Mouse (Mus musculus): ENCODE data around the gene Mettl9. TPM values are rescaled to one million over a fixed set of nuclear protein-coding genes. Genes with fewer than 3 reads are reported as not detected.
"Not testable (repeated sequence)": the region's sequence is repeated elsewhere in the genome, so short reads cannot be mapped to it uniquely, and the experiment has no call there.

Mettl9 gene
- 10 to 100 TPM; 77.6 to 81.2 TPM for total RNA-seq (2021)
- long read RNA-seq, transcript Mettl9-201 (5 exons, 1,823 nt), result major isoform, 79 of 120 reads
- long read RNA-seq, partial matches to known transcripts, result 1 of 120 reads
- long read RNA-seq, other reads (novel, unspliced or antisense), result 39 of 120 reads

- peak; percentile 93 to 95 for DNase-seq (ENCODE audit: low spot score in 2 of 2)
Measured at GRCm38 (mm10) chr7:121033856-121034652, at the start of gene Mettl9. TSS of gene Mettl9 (plus strand) at chr7:121034445.

GRCm38 (mm10) chr7:120991191-120991590, 43.1 kb upstream of the Mettl9 start:
- no peak for DNase-seq (ENCODE audit: low spot score in 2 of 2)

- DNase-seq (ENCODE audit: low spot score in 2 of 2), result no peak
Measured at GRCm38 (mm10) chr7:120999021-120999530, 35.2 kb upstream of the Mettl9 start.

DNA sequence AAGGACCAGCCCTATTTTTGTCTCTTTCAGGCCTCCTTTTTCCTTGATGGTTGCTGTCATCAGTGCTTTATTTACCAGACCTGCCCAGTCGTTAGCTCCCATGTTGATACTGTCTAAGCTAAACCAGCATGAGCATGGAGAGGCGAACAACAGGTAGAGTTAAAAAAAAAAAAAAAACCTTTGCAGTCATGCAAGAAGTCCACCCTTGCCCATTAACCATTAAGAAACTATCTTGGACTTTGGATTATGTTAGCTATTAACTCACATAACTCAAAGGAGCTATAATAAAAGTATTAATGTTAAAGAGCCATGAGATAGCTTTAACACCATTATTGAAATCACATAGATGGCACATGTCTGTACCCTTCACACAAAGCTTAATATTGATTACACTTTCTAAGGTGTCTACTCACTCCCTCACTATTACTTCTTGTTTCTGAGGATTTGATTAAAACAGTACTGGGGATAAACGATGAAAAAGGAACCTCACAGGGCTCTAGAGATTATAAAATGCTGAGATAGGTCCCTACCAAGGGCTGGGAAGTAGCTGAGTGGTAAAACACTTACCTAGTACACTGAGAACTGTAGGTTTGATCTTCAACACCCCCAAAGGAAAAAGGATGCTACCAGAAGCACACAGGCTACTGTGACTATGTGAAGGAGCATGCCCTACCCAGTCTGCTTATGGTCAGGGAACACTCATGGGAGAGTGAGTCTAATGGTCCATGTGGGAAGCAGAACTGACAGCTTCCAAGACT, 34.0 kb upstream of the Mettl9 start:
- no peak for DNase-seq (ENCODE audit: low spot score in 2 of 2)

- no peak for DNase-seq (ENCODE audit: low spot score in 2 of 2)
Measured at GRCm38 (mm10) chr7:121001879-121002278, 32.4 kb upstream of the Mettl9 start.

DNA sequence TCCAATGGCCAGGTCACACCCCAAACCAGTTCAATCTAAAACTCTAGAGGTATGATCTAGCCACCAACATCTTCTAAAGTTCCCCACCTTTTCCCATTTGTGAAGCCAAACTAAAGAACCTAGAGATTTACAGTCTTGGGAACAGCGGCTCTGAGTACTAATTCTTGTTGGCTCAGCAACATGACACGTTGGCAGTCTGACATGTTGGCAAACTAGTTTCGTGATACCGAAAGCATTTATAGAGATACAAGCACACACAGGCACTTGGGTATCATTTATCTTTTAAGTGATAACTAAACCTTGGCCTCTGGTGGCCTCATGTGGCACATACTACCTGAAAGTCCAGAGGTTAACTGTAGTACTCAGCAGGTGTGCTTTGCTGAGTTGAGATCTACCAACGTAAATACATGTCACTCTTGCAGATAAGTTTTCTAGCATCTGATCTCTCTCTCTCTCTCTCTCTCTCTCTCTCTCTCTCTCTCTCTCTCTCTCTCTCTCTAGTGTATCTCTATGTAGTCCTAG, 31.8 kb upstream of the Mettl9 start:
- no peak for DNase-seq (ENCODE audit: low spot score in 2 of 2)

DNA sequence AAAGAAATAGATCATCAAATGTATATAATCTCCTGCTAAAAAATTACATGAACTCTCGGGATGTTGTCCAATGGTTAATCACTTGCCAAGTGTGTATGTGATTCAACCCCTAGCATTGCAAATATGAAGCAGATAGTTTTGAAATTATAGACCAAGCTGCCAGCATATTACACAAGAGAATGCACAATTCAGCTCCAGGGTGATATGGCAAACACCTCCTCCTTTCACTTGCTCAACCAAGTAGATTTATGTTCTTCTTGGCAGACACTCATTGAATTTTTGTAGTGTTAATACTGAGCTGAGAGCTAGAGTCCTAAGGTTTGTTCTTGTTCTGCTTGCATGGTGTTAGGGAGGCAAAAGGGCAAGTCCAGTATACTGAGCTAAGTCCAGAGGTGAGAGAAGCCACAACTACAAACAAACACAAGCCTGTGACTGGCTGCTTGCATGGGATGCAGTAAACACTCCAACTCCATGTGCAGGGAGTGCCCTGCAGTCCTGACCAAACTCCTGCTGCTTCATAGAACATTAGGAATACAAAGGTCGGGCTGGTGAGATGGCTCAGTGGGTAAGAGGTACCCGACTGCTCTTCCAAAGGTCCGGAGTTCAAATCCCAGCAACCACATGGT, 30.3 kb upstream of the Mettl9 start:
- no peak for DNase-seq (ENCODE audit: low spot score in 2 of 2)

DNA sequence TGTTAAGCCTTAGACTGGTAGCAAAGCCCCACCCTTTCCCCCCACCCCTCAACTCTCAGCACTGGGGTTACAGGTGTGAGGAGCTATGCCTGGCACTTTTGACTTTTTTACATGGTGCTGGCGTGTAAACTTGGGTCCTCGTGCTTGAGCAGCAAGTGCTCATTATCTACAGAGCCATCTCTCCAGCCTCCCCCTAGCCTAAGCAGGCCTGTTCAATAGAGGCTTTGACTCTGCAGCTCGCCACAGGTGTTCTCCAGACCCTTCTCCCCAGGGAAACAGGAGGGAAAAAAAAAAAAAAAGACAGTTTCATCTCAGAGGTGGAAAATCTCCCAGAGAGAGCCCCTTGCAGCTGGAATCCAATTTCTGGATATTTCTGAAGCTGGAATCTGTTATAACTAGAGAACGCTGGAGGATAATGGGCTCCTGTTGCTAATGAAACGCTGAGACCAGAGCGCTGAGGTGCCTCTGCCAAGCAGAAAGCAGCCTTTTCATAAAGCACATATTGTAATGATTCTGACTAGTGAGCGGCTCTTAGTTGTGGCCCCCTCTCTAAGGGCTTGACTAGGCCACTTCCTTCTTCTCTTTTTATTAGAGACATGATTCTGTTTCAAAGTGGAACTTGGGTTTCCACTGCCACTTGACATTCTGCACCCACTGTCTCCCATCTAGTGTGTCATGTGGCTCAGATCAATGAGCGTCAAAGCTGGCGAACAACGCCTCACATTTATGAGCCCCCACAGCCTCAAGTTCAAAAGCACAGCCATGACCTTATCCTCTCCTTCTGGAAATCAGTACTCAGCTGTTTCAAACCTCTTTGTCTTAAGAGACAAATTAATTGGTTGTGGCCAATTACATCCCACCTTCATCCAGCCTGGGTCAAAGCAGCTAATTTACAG, 22.2 kb upstream of the Mettl9 start:
- DNase-seq (ENCODE audit: low spot score in 2 of 2), result no peak

GRCm38 (mm10) chr7:121014486-121014885, 19.8 kb upstream of the Mettl9 start:
- DNase-seq (ENCODE audit: low spot score in 2 of 2), result no peak

DNA sequence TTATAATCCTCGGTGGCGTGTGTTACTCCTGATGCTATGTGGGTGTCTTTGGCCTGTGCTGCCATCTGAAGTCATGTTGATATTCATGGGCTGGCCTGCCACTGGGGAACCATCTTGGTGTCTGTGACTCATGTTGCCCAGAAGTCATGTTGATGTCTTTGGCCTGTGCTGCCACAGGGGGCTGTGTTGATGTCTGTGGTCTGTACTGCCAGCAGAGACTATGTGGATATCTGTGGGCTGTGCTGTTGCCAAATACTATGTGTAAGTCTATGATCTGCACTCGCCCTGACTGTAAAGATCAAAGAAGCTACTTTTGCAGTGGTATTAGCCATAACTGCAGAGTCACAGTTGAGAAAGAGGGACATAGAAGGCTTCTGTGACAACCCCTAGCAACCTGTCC, 15.5 kb upstream of the Mettl9 start:
- DNase-seq (ENCODE audit: low spot score in 2 of 2), result no peak

DNA sequence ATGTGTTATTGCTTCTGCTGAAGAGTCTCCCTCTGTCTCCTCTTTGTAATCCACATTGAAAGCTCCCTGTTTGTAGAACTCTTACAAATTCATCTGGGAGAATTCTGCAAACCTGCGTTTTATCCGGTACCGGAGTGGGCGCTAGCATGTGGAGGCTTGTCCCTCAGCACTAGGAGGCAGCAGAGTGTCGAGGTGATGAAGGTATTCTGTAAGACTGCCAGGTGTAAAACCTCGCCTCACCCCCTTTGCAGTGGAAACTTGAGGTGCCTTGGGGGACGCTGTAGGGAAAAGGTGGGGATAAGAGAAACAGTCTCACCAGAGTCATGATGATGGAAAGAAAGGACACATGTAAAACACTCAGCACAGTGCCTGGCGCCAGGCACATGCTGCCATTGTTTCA, 14.0 kb upstream of the Mettl9 start:
- no peak for DNase-seq (ENCODE audit: low spot score in 2 of 2)

DNA sequence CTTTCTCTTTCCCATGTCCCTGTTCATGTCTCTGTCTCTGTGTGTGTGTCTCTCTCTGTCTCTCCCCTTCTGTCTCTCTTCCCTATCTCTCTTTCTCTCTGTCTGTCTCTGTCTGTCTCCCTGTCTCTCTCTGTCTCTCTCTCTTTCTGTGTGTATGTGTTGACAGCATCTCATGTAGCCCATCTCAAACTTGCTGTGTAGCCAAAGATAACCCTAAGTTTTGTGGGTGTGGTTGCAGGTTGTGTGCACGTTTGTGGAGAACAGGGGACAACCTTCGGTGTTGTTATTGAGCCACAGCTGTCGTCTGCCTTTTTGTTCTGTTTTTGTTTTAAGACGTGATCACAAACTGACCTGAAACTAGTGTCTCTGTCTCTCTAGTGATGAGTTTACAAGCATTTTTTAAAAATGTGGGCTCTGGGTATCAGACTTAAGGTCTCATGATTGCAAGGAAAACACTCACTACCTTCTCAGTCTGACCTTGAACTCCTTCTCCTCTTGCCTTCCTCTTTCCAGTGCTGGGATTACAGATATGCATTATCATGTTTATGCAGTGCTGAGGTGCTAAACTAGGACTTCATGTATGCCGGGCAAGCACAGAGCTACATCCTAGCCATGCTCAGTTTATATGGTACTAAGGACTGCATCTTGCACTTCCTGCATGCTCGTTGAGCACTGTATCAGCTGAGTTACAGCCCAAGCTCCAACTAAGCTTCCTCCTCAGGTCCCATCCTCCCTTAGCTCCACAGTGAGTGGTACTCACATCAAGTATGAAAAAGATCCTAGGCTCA, 8.8 kb upstream of the Mettl9 start:
- DNase-seq (ENCODE audit: low spot score in 2 of 2), result no peak

- no peak for DNase-seq (ENCODE audit: low spot score in 2 of 2)
Measured at GRCm38 (mm10) chr7:121026300-121026699, 7.9 kb upstream of the Mettl9 start.

GRCm38 (mm10) chr7:121029947-121030346, 4.3 kb upstream of the Mettl9 start:
- DNase-seq (ENCODE audit: low spot score in 2 of 2), result not testable (repeated sequence)

- DNase-seq (ENCODE audit: low spot score in 2 of 2), result no peak
Measured at GRCm38 (mm10) chr7:121034701-121035141, 476 bp downstream of the Mettl9 start.

GRCm38 (mm10) chr7:121035161-121035721, 996 bp downstream of the Mettl9 start:
- peak in 1 of 2 experiments; percentile 25 for DNase-seq (ENCODE audit: low spot score in 2 of 2)

GRCm38 (mm10) chr7:121040595-121040994, 6.3 kb downstream of the Mettl9 start:
- no peak for DNase-seq (ENCODE audit: low spot score in 2 of 2)

GRCm38 (mm10) chr7:121041989-121042388, 7.7 kb downstream of the Mettl9 start:
- DNase-seq (ENCODE audit: low spot score in 2 of 2), result no peak

DNA sequence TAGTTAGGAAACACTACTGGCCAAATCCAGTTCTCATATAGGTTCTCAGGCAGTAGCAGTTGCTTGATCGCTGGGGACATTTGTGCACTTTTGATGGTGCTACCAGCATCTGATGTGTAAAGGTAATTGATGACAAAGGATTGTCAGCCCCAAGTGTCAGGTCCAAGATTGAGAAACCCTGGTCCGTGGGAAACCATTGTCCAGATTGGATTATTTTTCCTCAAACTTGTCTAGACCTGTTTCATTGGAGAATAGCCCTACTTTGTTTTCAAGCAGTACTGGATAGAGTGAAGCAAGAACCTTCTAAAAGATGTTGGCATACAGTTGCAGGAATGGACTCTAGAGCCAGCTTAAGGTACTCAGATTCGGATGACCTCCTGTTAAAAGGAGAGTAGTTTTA, 8.8 kb downstream of the Mettl9 start:
- no peak for DNase-seq (ENCODE audit: low spot score in 2 of 2)

Data from layer of hippocampus, postnatal 10 days (tissue).